Mouse (Mus musculus) kidney, postnatal 10 days (tissue): ENCODE measurements at regions not wholly inside any gene's neighbourhood (a gene's known extent, or its start where the extent isn't known, plus 50 kb on each side); places are given as distances from the start of the nearest gene placed in this dataset.
A peak's percentile ranks its signal among the peaks of the same experiment; 100 is the strongest.

ENCODE experiments used
- DNase-seq: peaks from one replicate; pipeline ENCODE4 v3.0.0; 2021; ENCODE audit warnings: mixed read lengths

GRCm38 (mm10) chr1:165086131-165086530 is 74.4 kb downstream of the Tbx19 start:
- no peak for DNase-seq

GRCm38 (mm10) chr1:165084753-165085152 is 75.8 kb downstream of the Tbx19 start:
- no peak for DNase-seq

GRCm38 (mm10) chr1:165084179-165084578 is 76.4 kb downstream of the Tbx19 start:
- DNase-seq: no peak

GRCm38 (mm10) chr1:165080351-165080750 is 80.2 kb downstream of the Tbx19 start:
- no peak for DNase-seq

- DNase-seq: no peak
These were observed 83.3 kb downstream of the Tbx19 start for GRCm38 (mm10) chr1:165077313-165077712.

GRCm38 (mm10) chr1:165075301-165076082 is 85.1 kb downstream of the Tbx19 start:
- DNase-seq: peak; percentile 8

GRCm38 (mm10) chr1:165071831-165072491 is 88.6 kb downstream of the Tbx19 start:
- no peak for DNase-seq

GRCm38 (mm10) chr1:165064981-165065380 is 95.6 kb downstream of the Tbx19 start:
- no peak for DNase-seq

- no peak for DNase-seq
These were observed 97.6 kb downstream of the Tbx19 start for GRCm38 (mm10) chr1:165062813-165063492.

- DNase-seq: no peak
These were observed 99.2 kb downstream of the Tbx19 start for GRCm38 (mm10) chr1:165061420-165061819.

GRCm38 (mm10) chr1:165054245-165054644 is 106.3 kb downstream of the Tbx19 start:
- DNase-seq: no peak

GRCm38 (mm10) chr1:165051294-165051693 is 109.3 kb downstream of the Tbx19 start:
- no peak for DNase-seq

GRCm38 (mm10) chr1:165050176-165050575 is 110.4 kb downstream of the Tbx19 start:
- DNase-seq: no peak

- DNase-seq: peak; percentile 36
These were observed 111.3 kb upstream of the Xcl1 start for GRCm38 (mm10) chr1:165046637-165047036.

- no peak for DNase-seq
These were observed 110.7 kb upstream of the Xcl1 start for GRCm38 (mm10) chr1:165046056-165046455.

GRCm38 (mm10) chr1:165043361-165043760 is 108.0 kb upstream of the Xcl1 start:
- no peak for DNase-seq

GRCm38 (mm10) chr1:165042105-165042504 is 106.8 kb upstream of the Xcl1 start:
- no peak for DNase-seq

- no peak for DNase-seq
These were observed 101.3 kb upstream of the Xcl1 start for GRCm38 (mm10) chr1:165036631-165037030.

- peak; percentile 56 for DNase-seq
These were observed 100.3 kb upstream of the Xcl1 start for GRCm38 (mm10) chr1:165035618-165036017.

GRCm38 (mm10) chr1:165020960-165021563 is 85.7 kb upstream of the Xcl1 start:
- DNase-seq: no peak

- peak; percentile 20 for DNase-seq
These were observed 83.5 kb upstream of the Xcl1 start for GRCm38 (mm10) chr1:165018692-165019309.

GRCm38 (mm10) chr1:165018236-165018635 is 82.9 kb upstream of the Xcl1 start:
- DNase-seq: no peak

GRCm38 (mm10) chr1:165017793-165018192 is 82.5 kb upstream of the Xcl1 start:
- no peak for DNase-seq
